Mouse (Mus musculus) cerebellum, adult 2 months (tissue): ENCODE measurements around the gene Car11.

ENCODE experiments used
- CTCF ChIP-seq: fragments of 200-500 bp; IDR thresholded peaks from 2 replicates; pipeline ENCODE4 v1.5.1; 2011; ENCODE audit warnings: low read depth, mild to moderate bottlenecking, control low read depth, low read length, moderate library complexity, borderline replicate concordance; ENCODE audit not compliant: insufficient read depth
- POLR2A ChIP-seq: fragments of 200-500 bp; IDR thresholded peaks from 2 replicates; pipeline ENCODE4 v1.6.1; 2011; ENCODE audit warnings: low read length, control low read depth, borderline replicate concordance; ENCODE audit not compliant: insufficient read depth

- TF ChIP-seq POLR2A, result no peak
- no peak for TF ChIP-seq CTCF
These were observed 26.1 kb downstream of the Car11 start, which contains the start of gene Spaca4 for GRCm38 (mm10) chr7:45725713-45726112.
